Mouse (Mus musculus): ENCODE measurements around the gene Apon. TPM values are rescaled to one million over a fixed set of nuclear protein-coding genes. Genes with fewer than 3 reads are reported as not detected.

Apon gene
- polyA plus RNA-seq, 1 experiment from 2014 or later, result 0.66 TPM

GRCm38 (mm10) chr10:128231697-128232419 is 22.0 kb upstream of the Apon start, which contains the start of gene Timeless:
TSS of gene Timeless (plus strand) at chr10:128232065.
- Histone ChIP-seq H3K4me1 (ENCODE audit: insufficient read depth, low read length) (peaks cover 14% of the 10 kb centered on the region), H3K9me3 (ENCODE audit: low read length) (no peaks in the 10 kb centered on the region), H3K27me3 (ENCODE audit: insufficient read depth, low read length) (no peaks in the 10 kb centered on the region), H3K36me3 (ENCODE audit: insufficient read depth, low read length) (0 out of 2 replicates have a peak, but pooled peaks cover 5% of the 10 kb centered on the region), H3K27ac (ENCODE audit: low read length) (peak within 1 kb of the TSS; percentile 98), H3K9ac (replicated peaks; ENCODE audit: low read length) (peak within 1 kb of the TSS; percentile 88), H3K4me3 (ENCODE audit: low read length) (peak within 1 kb of the TSS; percentile 89), H3K4me2 (replicated peaks; ENCODE audit: low read depth, low read length) (peak within 1 kb of the TSS; percentile 85)
- WGBS, result 0% methylated on average over 55 of the region's 58 CpGs
- peak; percentile 91 for ATAC-seq (ENCODE audit: low FRiP score, low TSS enrichment)

GRCm38 (mm10) chr10:128232420-128232985 is 21.4 kb upstream of the Apon start:
- no peaks in the 10 kb centered on the region for H3K27me3 ChIP-seq (ENCODE audit: insufficient read depth, low read length)
- WGBS, result under 1% methylated on average over 14 of the region's 14 CpGs

GRCm38 (mm10) chr10:128236321-128236720 is 17.6 kb upstream of the Apon start:
- Histone ChIP-seq H3K27me3 (ENCODE audit: insufficient read depth, low read length) (no peaks in the 10 kb centered on the region), H3K4me2 (replicated peaks; ENCODE audit: low read depth, low read length) (no peak overlapping the region), H3K4me3 (ENCODE audit: low read length) (no peak overlapping the region), H3K9ac (replicated peaks; ENCODE audit: low read length) (no peak overlapping the region), H3K4me1 (ENCODE audit: insufficient read depth, low read length) (peaks cover 5% of the 10 kb centered on the region), H3K27ac (ENCODE audit: low read length) (no peak overlapping the region), H3K9me3 (ENCODE audit: low read length) (no peaks in the 10 kb centered on the region), H3K36me3 (ENCODE audit: insufficient read depth, low read length) (peaks cover 24% of the 10 kb centered on the region)
- ATAC-seq (ENCODE audit: low FRiP score, low TSS enrichment), result no peak
- WGBS, result 80% methylated on average over 4 of the region's 4 CpGs

More at GRCm38 (mm10) chr10:128232420-128232985, 21.4 kb upstream of the Apon start:
- no peaks in the 10 kb centered on the region for H3K9me3 ChIP-seq (ENCODE audit: low read length)
- H3K9ac ChIP-seq (replicated peaks; ENCODE audit: low read length), result peak overlapping the region; percentile 88
- H3K27ac ChIP-seq (ENCODE audit: low read length), result peak overlapping the region; percentile 98
- H3K36me3 ChIP-seq (ENCODE audit: insufficient read depth, low read length), result 0 out of 2 replicates have a peak, but pooled peaks cover 5% of the 10 kb centered on the region
- H3K4me2 ChIP-seq (replicated peaks; ENCODE audit: low read depth, low read length), result peak overlapping the region; percentile 85
- peaks cover 14% of the 10 kb centered on the region for H3K4me1 ChIP-seq (ENCODE audit: insufficient read depth, low read length)
- peak overlapping the region; percentile 89 for H3K4me3 ChIP-seq (ENCODE audit: low read length)
- peak; percentile 31; the same call in 1 of the 2 replicates for ATAC-seq (ENCODE audit: low FRiP score, low TSS enrichment)

GRCm38 (mm10) chr10:128237807-128238480 is 16.0 kb upstream of the Apon start:
- no peak overlapping the region for H3K4me2 ChIP-seq (replicated peaks; ENCODE audit: low read depth, low read length)
- H3K4me3 ChIP-seq (ENCODE audit: low read length), result no peak overlapping the region
- whole genome bisulfite sequencing, result 82% methylated on average over 15 of the region's 15 CpGs
- peaks cover 2% of the 10 kb centered on the region for H3K4me1 ChIP-seq (ENCODE audit: insufficient read depth, low read length)
- no peak overlapping the region for H3K27ac ChIP-seq (ENCODE audit: low read length)
- H3K9ac ChIP-seq (replicated peaks; ENCODE audit: low read length), result no peak overlapping the region
- no peaks in the 10 kb centered on the region for H3K27me3 ChIP-seq (ENCODE audit: insufficient read depth, low read length)
- H3K36me3 ChIP-seq (ENCODE audit: insufficient read depth, low read length), result peaks cover 37% of the 10 kb centered on the region
- no peaks in the 10 kb centered on the region for H3K9me3 ChIP-seq (ENCODE audit: low read length)
- ATAC-seq (ENCODE audit: low FRiP score, low TSS enrichment), result no peak

GRCm38 (mm10) chr10:128239140-128239539 is 14.8 kb upstream of the Apon start:
- Histone ChIP-seq H3K4me2 (replicated peaks; ENCODE audit: low read depth, low read length) (no peak overlapping the region), H3K9ac (replicated peaks; ENCODE audit: low read length) (no peak overlapping the region), H3K27ac (ENCODE audit: low read length) (no peak overlapping the region), H3K27me3 (ENCODE audit: insufficient read depth, low read length) (no peaks in the 10 kb centered on the region), H3K4me1 (ENCODE audit: insufficient read depth, low read length) (no peaks in the 10 kb centered on the region), H3K4me3 (ENCODE audit: low read length) (no peak overlapping the region), H3K36me3 (ENCODE audit: insufficient read depth, low read length) (peaks cover 45% of the 10 kb centered on the region), H3K9me3 (ENCODE audit: low read length) (no peaks in the 10 kb centered on the region)
- 92% methylated on average over 4 of the region's 4 CpGs for WGBS
- no peak for ATAC-seq (ENCODE audit: low FRiP score, low TSS enrichment)

GRCm38 (mm10) chr10:128240131-128240530 is 13.8 kb upstream of the Apon start:
- no peak for ATAC-seq (ENCODE audit: low FRiP score, low TSS enrichment)
- Histone ChIP-seq H3K9me3 (ENCODE audit: low read length) (no peaks in the 10 kb centered on the region), H3K4me2 (replicated peaks; ENCODE audit: low read depth, low read length) (no peak overlapping the region), H3K4me3 (ENCODE audit: low read length) (no peak overlapping the region), H3K36me3 (ENCODE audit: insufficient read depth, low read length) (peaks cover 49% of the 10 kb centered on the region), H3K27me3 (ENCODE audit: insufficient read depth, low read length) (no peaks in the 10 kb centered on the region), H3K9ac (replicated peaks; ENCODE audit: low read length) (no peak overlapping the region), H3K4me1 (ENCODE audit: insufficient read depth, low read length) (no peaks in the 10 kb centered on the region), H3K27ac (ENCODE audit: low read length) (no peak overlapping the region)
- WGBS, result 92% methylated on average over 18 of the region's 18 CpGs

- no peak for ATAC-seq (ENCODE audit: low FRiP score, low TSS enrichment)
- Histone ChIP-seq H3K4me3 (ENCODE audit: low read length) (no peak overlapping the region), H3K9ac (replicated peaks; ENCODE audit: low read length) (no peak overlapping the region), H3K4me1 (ENCODE audit: insufficient read depth, low read length) (no peaks in the 10 kb centered on the region), H3K36me3 (ENCODE audit: insufficient read depth, low read length) (peaks cover 68% of the 10 kb centered on the region), H3K27me3 (ENCODE audit: insufficient read depth, low read length) (no peaks in the 10 kb centered on the region), H3K4me2 (replicated peaks; ENCODE audit: low read depth, low read length) (no peak overlapping the region), H3K9me3 (ENCODE audit: low read length) (no peaks in the 10 kb centered on the region), H3K27ac (ENCODE audit: low read length) (no peak overlapping the region)
- WGBS, result 90% methylated on average over 8 of the region's 8 CpGs
Measured at GRCm38 (mm10) chr10:128243252-128243651, 10.6 kb upstream of the Apon start.

- Histone ChIP-seq H3K27ac (ENCODE audit: low read length) (no peak overlapping the region), H3K4me2 (replicated peaks; ENCODE audit: low read depth, low read length) (no peak overlapping the region), H3K4me3 (ENCODE audit: low read length) (no peak overlapping the region), H3K9ac (replicated peaks; ENCODE audit: low read length) (no peak overlapping the region), H3K36me3 (ENCODE audit: insufficient read depth, low read length) (peaks cover 74% of the 10 kb centered on the region), H3K9me3 (ENCODE audit: low read length) (no peaks in the 10 kb centered on the region), H3K27me3 (ENCODE audit: insufficient read depth, low read length) (no peaks in the 10 kb centered on the region), H3K4me1 (ENCODE audit: insufficient read depth, low read length) (no peaks in the 10 kb centered on the region)
- 95% methylated on average over 15 of the region's 15 CpGs for WGBS
- ATAC-seq (ENCODE audit: low FRiP score, low TSS enrichment), result no peak
Measured at GRCm38 (mm10) chr10:128244121-128244520, 9.8 kb upstream of the Apon start.

GRCm38 (mm10) chr10:128247020-128247732 is 6.7 kb upstream of the Apon start:
- ATAC-seq (ENCODE audit: low FRiP score, low TSS enrichment), result 0 out of 2 replicates have a peak, but pooled peaks have one; percentile 19
- Histone ChIP-seq H3K9ac (replicated peaks; ENCODE audit: low read length) (no peak overlapping the region), H3K27ac (ENCODE audit: low read length) (peak overlapping the region; percentile 74)

More at GRCm38 (mm10) chr10:128247020-128247732, 6.7 kb upstream of the Apon start:
- Histone ChIP-seq H3K4me3 (ENCODE audit: low read length) (peak overlapping the region; percentile 21), H3K27me3 (ENCODE audit: insufficient read depth, low read length) (no peaks in the 10 kb centered on the region), H3K4me1 (ENCODE audit: insufficient read depth, low read length) (no peaks in the 10 kb centered on the region), H3K36me3 (ENCODE audit: insufficient read depth, low read length) (peaks cover 79% of the 10 kb centered on the region), H3K9me3 (ENCODE audit: low read length) (no peaks in the 10 kb centered on the region), H3K4me2 (replicated peaks; ENCODE audit: low read depth, low read length) (peak overlapping the region; percentile 27)
- WGBS, result 78% methylated on average over 17 of the region's 17 CpGs
